Mouse (Mus musculus): Measurements from ENCODE around the gene Serpinf1. TPM values are rescaled to one million over a fixed set of nuclear protein-coding genes. Genes with fewer than 3 reads are reported as not detected.

Gene Serpinf1
- polyA plus RNA-seq, 1 experiment from 2014 or later = 111 TPM

DNA sequence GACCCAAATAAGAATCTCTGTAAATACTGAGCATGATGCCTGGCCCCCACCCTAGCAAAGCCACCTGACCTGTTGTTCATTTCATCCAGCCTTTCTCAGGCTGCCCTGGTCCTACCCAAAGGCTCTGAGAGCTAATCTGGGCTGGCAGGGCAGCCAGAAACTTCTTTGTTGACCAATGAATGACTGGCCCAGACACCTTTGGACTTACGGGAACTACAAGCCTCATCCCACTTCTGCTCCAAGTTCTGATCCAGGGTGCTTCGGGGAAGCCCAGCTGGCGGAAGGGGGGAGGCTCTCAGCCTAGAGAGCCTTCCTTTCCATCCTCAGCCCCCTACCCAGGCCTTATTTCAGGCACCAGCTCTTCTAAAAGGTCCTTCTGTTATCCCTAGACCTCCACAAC, 16.3 kb upstream of the Serpinf1 start:
- H3K9me3 ChIP-seq (replicated peaks) = peaks cover 6% of the 10 kb centered on the region
- no peaks in the 10 kb centered on the region for H3K27me3 ChIP-seq
- no peak overlapping the region for H3K9ac ChIP-seq
- H3K27ac ChIP-seq = no peak overlapping the region
- no peak overlapping the region for H3K4me2 ChIP-seq (replicated peaks)
- H3K4me3 ChIP-seq = no peak overlapping the region
- 93% methylated on average over 3 of the region's 3 CpGs for WGBS
- peaks cover 6% of the 10 kb centered on the region; the same call in 1 of the 2 replicates for H3K36me3 ChIP-seq
- no peak for ATAC-seq (ENCODE audit: low FRiP score)
- peaks cover 2% of the 10 kb centered on the region for H3K4me1 ChIP-seq

DNA sequence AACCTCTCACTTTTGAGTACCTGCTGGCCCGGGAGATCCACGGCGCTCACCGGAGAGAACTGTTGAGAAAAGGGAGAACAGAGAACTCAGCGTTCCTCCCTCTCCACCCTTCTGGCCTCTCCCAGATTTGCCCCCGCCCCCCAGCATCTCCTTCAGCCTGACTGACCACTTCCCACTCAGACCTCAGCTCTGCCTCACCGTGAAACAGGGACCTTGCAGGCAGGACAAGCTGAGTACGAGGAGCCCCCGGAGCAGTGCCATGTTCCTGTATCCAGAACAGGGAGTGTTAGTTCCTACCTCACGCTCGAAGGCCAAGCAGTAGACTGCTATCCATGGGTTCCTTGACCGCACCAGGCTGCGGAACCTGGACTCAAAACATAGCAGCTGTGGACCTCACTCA, 15.7 kb upstream of the Serpinf1 start:
- 90% methylated on average over 13 of the region's 13 CpGs for whole genome bisulfite sequencing
- ATAC-seq (ENCODE audit: low FRiP score) = no peak
- Histone ChIP-seq H3K27me3 (no peaks in the 10 kb centered on the region), H3K9me3 (replicated peaks) (peaks cover 6% of the 10 kb centered on the region), H3K4me1 (no peaks in the 10 kb centered on the region), H3K4me3 (no peak overlapping the region), H3K9ac (no peak overlapping the region), H3K4me2 (replicated peaks) (no peak overlapping the region), H3K27ac (no peak overlapping the region), H3K36me3 (peaks cover 6% of the 10 kb centered on the region; the same call in 1 of the 2 replicates)

DNA sequence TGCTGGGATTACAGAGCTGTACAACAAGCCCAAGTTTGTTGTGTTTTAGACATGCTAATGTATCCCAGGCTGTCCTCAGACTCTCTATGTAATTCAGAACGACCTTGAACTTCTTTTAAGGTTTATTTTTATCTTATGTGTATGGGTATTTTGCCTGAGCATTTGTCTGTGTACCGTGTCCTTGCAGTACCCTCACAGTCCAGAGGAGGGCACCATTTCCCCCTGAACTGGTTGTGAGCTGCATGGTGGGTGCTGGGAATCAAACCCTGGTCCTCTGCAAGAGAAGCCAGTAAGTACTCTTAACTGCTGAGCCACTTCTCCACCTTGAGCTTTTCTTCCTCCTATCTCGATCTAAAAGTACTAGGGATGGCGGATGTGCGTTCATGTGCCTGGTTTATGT, 11.6 kb upstream of the Serpinf1 start:
- Histone ChIP-seq H3K4me3 (no peak overlapping the region), H3K9ac (no peak overlapping the region), H3K4me1 (no peaks in the 10 kb centered on the region), H3K36me3 (no peaks in the 10 kb centered on the region), H3K27ac (no peak overlapping the region), H3K4me2 (replicated peaks) (no peak overlapping the region), H3K9me3 (replicated peaks) (peaks cover 6% of the 10 kb centered on the region), H3K27me3 (no peaks in the 10 kb centered on the region)
- 86% methylated on average over 5 of the region's 5 CpGs for WGBS
- ATAC-seq (ENCODE audit: low FRiP score) = no peak

DNA sequence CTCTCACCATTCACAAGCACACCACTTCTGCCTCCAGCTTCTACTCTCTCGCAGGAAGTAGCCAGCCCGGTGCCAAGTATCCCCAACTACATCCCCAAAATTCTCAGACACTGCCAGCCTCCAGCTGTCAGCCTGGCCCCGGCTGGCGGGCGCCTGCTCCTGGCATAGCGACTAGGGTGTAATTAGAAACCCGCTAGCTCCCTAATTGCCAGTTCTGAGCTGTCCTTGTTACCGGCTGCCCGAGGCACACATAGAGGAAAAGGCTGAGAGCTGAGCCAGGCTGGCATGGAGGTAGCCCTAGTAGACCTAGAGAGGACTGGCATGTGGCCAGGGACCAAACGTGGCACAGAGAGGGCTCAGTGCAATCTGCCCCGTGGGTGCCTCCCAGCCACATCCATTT, 8.8 kb upstream of the Serpinf1 start:
- 81% methylated on average over 11 of the region's 11 CpGs for WGBS
- H3K36me3 ChIP-seq = no peaks in the 10 kb centered on the region
- no peak overlapping the region for H3K4me2 ChIP-seq (replicated peaks)
- no peaks in the 10 kb centered on the region for H3K4me1 ChIP-seq
- H3K9ac ChIP-seq = no peak overlapping the region
- H3K9me3 ChIP-seq (replicated peaks) = peaks cover 6% of the 10 kb centered on the region
- ATAC-seq (ENCODE audit: low FRiP score) = no peak
- H3K4me3 ChIP-seq = no peak overlapping the region
- no peak overlapping the region for H3K27ac ChIP-seq
- no peaks in the 10 kb centered on the region for H3K27me3 ChIP-seq

DNA sequence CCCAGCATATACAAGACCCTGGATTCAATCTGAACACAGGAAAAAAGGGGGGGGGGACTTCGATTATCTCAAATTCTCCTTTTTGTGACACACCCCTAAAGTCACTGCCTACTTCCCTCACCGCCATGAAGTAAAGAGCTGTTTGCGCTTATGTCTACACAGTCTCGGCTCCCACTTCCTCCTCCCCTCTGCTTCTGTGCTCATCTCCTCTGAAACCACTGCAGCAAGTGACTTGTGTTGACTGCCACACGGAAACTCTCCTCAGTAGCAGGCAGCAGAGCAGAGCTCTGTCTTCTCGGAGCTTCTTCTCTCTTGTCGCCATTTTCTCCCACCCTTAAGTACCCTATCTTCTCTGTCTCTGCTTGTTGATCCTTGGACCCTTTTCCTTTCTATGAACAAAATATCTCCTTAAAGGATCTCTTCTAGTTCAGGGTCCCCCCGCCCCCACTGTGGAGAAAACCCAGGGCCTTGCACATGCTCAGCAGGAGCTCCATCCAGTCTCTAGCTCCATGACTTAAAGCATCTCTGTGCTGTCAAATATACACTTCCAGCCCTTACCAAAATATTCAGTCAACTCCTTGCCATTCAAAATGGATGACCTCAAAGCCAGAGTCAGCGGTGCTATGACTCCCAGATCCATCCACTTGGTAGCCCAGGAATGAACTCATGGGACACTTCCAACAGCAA, 6.7 kb upstream of the Serpinf1 start:
- Histone ChIP-seq H3K27ac (no peak overlapping the region), H3K36me3 (no peaks in the 10 kb centered on the region), H3K4me2 (replicated peaks) (no peak overlapping the region), H3K9me3 (replicated peaks) (peaks cover 2% of the 10 kb centered on the region), H3K9ac (no peak overlapping the region), H3K4me1 (no peaks in the 10 kb centered on the region), H3K27me3 (no peaks in the 10 kb centered on the region; the same call in 1 of the 2 replicates), H3K4me3 (no peak overlapping the region)
- WGBS = 90% methylated on average over 9 of the region's 9 CpGs
- no peak for ATAC-seq (ENCODE audit: low FRiP score)

DNA sequence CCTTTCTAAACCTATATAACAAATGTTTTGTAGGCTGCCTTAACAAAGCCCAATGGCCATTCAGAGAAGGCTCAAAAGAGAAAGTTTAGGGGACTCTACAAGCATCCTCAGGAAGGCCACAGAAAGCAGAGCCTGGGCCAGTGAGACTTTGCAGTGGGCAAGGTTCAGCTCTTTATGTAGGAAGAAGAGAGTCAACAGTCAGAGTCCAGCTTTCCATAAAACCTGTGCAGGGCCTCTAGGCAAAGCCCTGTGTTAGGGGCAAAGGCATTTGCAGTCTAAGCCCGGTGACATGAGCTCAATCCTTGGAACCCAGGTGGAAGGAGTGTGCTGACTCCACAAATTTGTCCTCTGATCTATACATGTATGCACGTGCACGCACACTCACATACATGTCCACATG, 2.0 kb upstream of the Serpinf1 start:
- no peaks in the 10 kb centered on the region; the same call in 1 of the 2 replicates for H3K27me3 ChIP-seq
- ATAC-seq (ENCODE audit: low FRiP score) = no peak

DNA sequence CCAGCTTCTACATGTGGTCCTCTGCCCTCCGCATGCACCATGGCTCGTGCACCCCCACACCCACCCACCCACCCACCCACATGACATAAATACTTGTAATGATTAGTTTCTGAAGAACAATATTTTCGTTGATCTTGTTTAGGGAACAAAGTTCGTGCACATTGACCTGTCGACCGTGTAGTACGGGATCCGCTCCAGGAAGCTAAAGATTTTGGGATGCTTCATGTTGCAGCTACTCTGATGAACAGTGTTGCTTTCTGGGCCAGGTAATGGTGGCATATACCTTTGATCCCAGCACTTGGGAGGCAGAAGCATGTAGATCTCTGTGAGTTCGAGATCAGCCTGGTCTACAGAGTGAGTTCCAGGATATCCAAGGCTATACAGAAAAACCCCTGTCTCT, 1.5 kb upstream of the Serpinf1 start:
- H3K4me2 ChIP-seq (replicated peaks) = no peak overlapping the region
- H3K4me3 ChIP-seq = no peak overlapping the region
- no peak overlapping the region for H3K9ac ChIP-seq
- H3K9me3 ChIP-seq (replicated peaks) = no peaks in the 10 kb centered on the region
- WGBS = 91% methylated on average over 9 of the region's 9 CpGs
- no peak for ATAC-seq (ENCODE audit: low FRiP score)
- H3K27me3 ChIP-seq = no peaks in the 10 kb centered on the region; the same call in 1 of the 2 replicates
- no peaks in the 10 kb centered on the region for H3K36me3 ChIP-seq
- peaks cover 15% of the 10 kb centered on the region for H3K4me1 ChIP-seq
- H3K27ac ChIP-seq = no peak overlapping the region

More for the DNA sequence above, 2.0 kb upstream of the Serpinf1 start:
- H3K4me2 ChIP-seq (replicated peaks) = no peak overlapping the region
- H3K4me1 ChIP-seq = peaks cover 15% of the 10 kb centered on the region
- 96% methylated on average over 3 of the region's 3 CpGs for WGBS
- no peaks in the 10 kb centered on the region for H3K9me3 ChIP-seq (replicated peaks)
- no peak overlapping the region for H3K4me3 ChIP-seq
- no peaks in the 10 kb centered on the region for H3K36me3 ChIP-seq
- H3K27ac ChIP-seq = no peak overlapping the region
- H3K9ac ChIP-seq = no peak overlapping the region

DNA sequence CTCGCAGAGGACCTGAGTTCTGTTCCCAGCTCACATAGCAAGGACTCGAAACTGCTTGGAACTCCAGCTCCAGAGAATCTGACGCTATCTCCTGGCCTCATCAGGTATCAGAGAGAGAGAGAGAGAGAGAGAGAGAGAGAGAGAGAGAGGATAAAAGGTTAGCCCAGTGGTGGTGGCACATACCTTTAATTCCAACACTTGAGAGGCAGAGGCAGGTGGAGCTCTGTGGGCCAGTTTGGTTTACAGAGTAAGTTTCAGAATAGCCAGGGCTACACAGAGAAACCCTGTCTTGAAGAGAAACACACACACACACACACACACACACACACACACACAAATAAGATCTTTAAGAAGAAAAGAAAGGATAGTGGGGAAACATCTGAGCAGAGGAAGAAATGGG, 590 bp upstream of the Serpinf1 start:
- peaks cover 15% of the 10 kb centered on the region for H3K4me1 ChIP-seq
- WGBS = 85% methylated on average over 3 of the region's 3 CpGs
- H3K9me3 ChIP-seq (replicated peaks) = no peaks in the 10 kb centered on the region
- no peak overlapping the region for H3K9ac ChIP-seq
- ATAC-seq (ENCODE audit: low FRiP score) = no peak
- H3K36me3 ChIP-seq = no peaks in the 10 kb centered on the region
- H3K4me2 ChIP-seq (replicated peaks) = no peak overlapping the region
- no peak overlapping the region for H3K4me3 ChIP-seq
- H3K27ac ChIP-seq = no peak overlapping the region
- no peaks in the 10 kb centered on the region; the same call in 1 of the 2 replicates for H3K27me3 ChIP-seq

DNA sequence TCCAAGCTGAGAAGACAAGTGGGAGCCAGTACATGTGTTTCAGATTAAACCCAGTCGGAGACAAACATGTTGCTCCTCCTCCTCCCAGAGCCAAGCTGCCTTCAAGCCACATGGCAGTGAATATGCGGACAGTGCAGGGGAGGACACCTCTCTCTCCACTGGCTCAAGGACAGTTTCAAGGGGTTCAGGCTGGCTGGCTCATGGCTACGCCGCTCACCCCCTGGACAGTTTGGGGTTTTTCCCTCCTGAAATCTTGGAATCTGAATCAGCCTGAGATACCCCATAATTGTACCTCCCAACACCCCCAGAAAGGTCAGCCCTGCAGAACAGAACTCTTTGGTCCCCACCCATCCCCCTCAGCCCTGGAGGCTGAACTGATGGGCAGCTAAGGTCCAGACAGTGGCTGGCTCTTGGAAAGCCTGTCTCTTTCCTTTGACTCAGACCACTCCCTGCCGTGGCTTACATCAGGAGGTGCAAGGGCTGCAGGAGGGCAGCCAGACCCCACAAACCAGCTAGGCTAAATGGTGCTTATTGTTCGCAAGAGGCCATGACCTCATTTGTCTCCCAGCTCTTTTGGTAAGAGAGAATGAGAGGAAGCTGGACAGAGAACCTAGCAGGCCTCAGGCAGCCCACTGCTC, 1.0 kb downstream of the Serpinf1 start:
- peak overlapping the region; percentile 18; the same call in 1 of the 2 replicates for H3K27ac ChIP-seq
- H3K27me3 ChIP-seq = no peaks in the 10 kb centered on the region; the same call in 1 of the 2 replicates
- 27% methylated on average over 6 of the region's 6 CpGs for WGBS
- H3K4me2 ChIP-seq (replicated peaks) = peak overlapping the region; percentile 42
- H3K9me3 ChIP-seq (replicated peaks) = no peaks in the 10 kb centered on the region
- no peaks in the 10 kb centered on the region for H3K36me3 ChIP-seq
- ATAC-seq (ENCODE audit: low FRiP score) = no peak
- peak overlapping the region; percentile 40 for H3K9ac ChIP-seq
- peaks cover 15% of the 10 kb centered on the region for H3K4me1 ChIP-seq
- peak overlapping the region; percentile 30 for H3K4me3 ChIP-seq

DNA sequence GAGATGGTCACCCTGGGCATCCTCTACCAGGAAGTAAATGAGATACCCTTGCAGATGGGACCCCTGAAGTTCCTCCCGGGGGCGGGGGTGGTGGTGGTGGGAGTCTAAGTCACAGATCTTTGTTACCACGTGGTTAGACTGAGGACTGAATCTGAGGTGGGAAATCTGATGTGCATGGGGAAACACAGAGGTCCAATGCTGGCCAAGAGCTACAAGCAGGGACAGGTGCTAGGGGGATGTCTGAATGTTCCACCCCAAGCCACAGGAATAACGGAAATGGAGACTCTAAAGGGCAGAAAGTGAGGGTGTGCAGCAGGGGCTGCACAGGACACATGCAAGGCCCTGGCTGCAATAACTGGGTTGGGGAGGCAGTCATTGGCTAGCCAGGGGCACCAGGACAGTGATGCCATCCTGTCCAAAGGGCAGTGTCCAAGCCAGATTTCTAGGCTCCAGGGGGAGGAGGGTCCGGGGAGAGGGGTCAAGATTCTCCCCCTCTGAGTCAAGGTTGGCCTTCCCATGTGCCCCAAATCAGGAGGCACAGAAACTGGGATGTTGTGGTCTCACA, 1.6 kb downstream of the Serpinf1 start:
- H3K36me3 ChIP-seq = no peaks in the 10 kb centered on the region
- no peaks in the 10 kb centered on the region; the same call in 1 of the 2 replicates for H3K27me3 ChIP-seq
- no peak overlapping the region for H3K27ac ChIP-seq
- no peak overlapping the region for H3K4me3 ChIP-seq
- H3K4me1 ChIP-seq = peaks cover 15% of the 10 kb centered on the region
- WGBS = 61% methylated on average over 5 of the region's 5 CpGs
- ATAC-seq (ENCODE audit: low FRiP score) = no peak
- no peak overlapping the region for H3K9ac ChIP-seq
- H3K4me2 ChIP-seq (replicated peaks) = peak overlapping the region; percentile 42
- H3K9me3 ChIP-seq (replicated peaks) = no peaks in the 10 kb centered on the region

DNA sequence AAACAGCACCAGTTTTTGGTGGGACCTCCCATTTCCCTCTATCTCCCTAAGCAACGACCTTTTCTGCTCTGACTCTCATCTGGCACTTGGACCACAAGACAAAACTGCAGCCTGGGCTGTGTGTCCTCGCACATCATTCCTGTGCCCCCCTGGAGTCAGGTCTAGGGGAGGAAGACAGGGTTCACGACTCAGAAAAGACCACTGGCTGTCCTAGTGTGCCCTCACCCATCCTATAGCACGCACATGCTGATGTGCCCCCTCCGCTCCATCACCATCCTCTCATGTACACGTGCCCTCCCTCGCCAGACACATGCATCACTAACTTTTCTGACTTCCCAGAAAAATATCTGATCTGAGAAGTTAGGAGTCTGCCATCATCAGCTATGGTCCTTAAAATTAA, 2.5 kb downstream of the Serpinf1 start:
- no peak for ATAC-seq (ENCODE audit: low FRiP score)
- no peak overlapping the region for H3K9ac ChIP-seq
- H3K9me3 ChIP-seq (replicated peaks) = no peaks in the 10 kb centered on the region
- H3K4me3 ChIP-seq = no peak overlapping the region
- no peaks in the 10 kb centered on the region for H3K36me3 ChIP-seq
- no peak overlapping the region for H3K27ac ChIP-seq
- H3K27me3 ChIP-seq = no peaks in the 10 kb centered on the region; the same call in 1 of the 2 replicates
- 79% methylated on average over 7 of the region's 7 CpGs for WGBS
- peaks cover 21% of the 10 kb centered on the region for H3K4me1 ChIP-seq
- no peak overlapping the region for H3K4me2 ChIP-seq (replicated peaks)

DNA sequence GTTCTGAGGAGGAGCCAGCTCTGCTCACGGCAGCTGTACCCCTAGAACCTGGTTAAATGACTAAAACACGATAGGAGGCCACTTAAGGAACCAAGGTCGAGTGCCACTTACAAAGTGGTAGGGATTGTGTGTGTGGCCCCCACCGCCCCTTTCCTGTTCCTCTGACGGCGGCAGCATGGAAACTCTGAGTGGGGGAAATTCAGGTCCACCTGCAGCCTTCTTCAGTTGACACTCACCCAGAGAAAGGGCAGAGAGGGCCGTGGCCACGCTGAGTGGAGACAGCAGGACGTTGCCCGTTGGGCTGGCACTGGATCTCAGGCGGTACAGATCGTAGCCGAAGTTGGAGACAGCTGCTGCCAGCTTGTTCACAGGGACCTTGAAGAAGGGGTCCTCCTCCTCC, 6.5 kb downstream of the Serpinf1 start:
- H3K9me3 ChIP-seq (replicated peaks) = no peaks in the 10 kb centered on the region
- no peaks in the 10 kb centered on the region for H3K27me3 ChIP-seq
- H3K4me3 ChIP-seq = no peak overlapping the region
- H3K4me2 ChIP-seq (replicated peaks) = no peak overlapping the region
- no peak for ATAC-seq (ENCODE audit: low FRiP score)
- peaks cover 12% of the 10 kb centered on the region for H3K4me1 ChIP-seq
- H3K9ac ChIP-seq = no peak overlapping the region
- WGBS = 90% methylated on average over 13 of the region's 13 CpGs
- no peak overlapping the region for H3K27ac ChIP-seq
- H3K36me3 ChIP-seq = no peaks in the 10 kb centered on the region

Data from hindbrain, embryonic 12.5 days (tissue).